Mouse (Mus musculus) lung, adult 2 months (tissue): ENCODE data around the gene Fam78a.

ENCODE experiments used
- CTCF ChIP-seq: fragments of 200-500 bp; IDR thresholded peaks from 2 replicates; pipeline ENCODE4 v1.5.1; 2011; ENCODE audit warnings: mild to moderate bottlenecking, low read length, control low read depth; ENCODE audit not compliant: insufficient read depth
- POLR2A ChIP-seq: fragments of 200-500 bp; IDR thresholded peaks from 2 replicates; pipeline ENCODE4 v1.6.1; 2011; ENCODE audit warnings: low read depth, mild to moderate bottlenecking, control low read depth, low read length, borderline replicate concordance; ENCODE audit errors: extremely low read depth

DNA sequence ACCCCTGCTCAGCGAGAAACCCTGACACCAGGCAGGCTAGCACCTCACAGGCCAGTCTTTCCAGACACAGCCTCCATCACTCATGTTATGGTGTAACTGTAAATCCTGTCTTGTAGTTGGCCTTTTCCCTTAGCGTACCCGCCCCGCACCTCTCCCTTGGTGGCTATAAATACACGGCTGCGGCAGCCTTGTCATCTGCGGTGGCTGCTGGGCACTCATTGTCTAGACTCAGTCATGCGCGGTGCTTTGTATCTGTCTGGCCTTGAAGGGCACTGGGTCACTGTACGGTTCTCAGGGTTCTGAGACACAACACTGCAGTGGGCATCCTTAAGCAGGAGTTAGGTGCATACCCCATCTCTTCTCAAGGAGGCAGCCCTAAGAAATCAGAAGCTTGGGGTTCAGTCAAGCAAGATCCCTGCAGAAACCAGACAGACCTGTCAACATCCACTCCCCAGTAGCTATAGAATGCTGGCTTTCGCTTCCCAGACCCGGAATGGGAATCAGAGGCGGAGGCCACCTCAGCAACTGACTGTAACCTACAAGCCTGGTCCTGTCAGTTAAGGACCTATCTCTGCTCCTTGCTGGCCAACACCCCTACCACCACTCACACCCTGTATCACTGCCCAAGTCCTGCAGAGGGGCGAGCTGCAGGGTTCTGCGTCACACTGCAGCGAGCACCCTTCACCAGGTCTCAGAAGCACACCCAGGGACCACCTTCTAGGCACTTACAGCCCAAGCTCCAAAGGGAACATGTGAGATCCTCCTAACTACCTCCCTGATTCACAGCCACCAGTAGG, 20.7 kb upstream of the Fam78a start:
- TF ChIP-seq POLR2A, result no peak
- no peak for TF ChIP-seq CTCF
